Mouse (Mus musculus) hindbrain, embryonic 12.5 days (tissue): ENCODE data around the gene Lmo7. TPM values are rescaled to one million over a fixed set of nuclear protein-coding genes. Genes with fewer than 3 reads are reported as not detected.

Experiments used
- ATAC-seq: fragments of 200-750 bp; cut with Nextera tagmentation; 2 replicates; pipeline ENCODE4 v1.8.0; 2017; ENCODE audit warnings: moderate TSS enrichment; ENCODE audit not compliant: low FRiP score
- H3K27ac ChIP-seq: fragments of 300-500 bp; sonication (generic); 2 replicates; pipeline ENCODE4 v1.5.1; 2016; ENCODE audit warnings: mild to moderate bottlenecking
- H3K27me3 ChIP-seq: fragments of 300-500 bp; sonication (generic); 2 replicates; pipeline ENCODE4 v1.6.1; 2016; ENCODE audit warnings: mild to moderate bottlenecking
- H3K36me3 ChIP-seq: fragments of 300-500 bp; sonication (generic); 2 replicates; pipeline ENCODE4 v1.6.1; 2016; ENCODE audit warnings: mild to moderate bottlenecking
- H3K4me1 ChIP-seq: fragments of 300-500 bp; sonication (generic); 2 replicates; pipeline ENCODE4 v1.6.1; 2016
- H3K4me2 ChIP-seq: fragments of 300-500 bp; sonication (generic); replicated peaks from 2 replicates; pipeline ENCODE4 v1.6.1; 2016; ENCODE audit warnings: mild to moderate bottlenecking
- H3K4me3 ChIP-seq: fragments of 300-500 bp; sonication (generic); 2 replicates; pipeline ENCODE4 v1.5.1; 2016; ENCODE audit warnings: mild to moderate bottlenecking
- H3K9ac ChIP-seq: fragments of 300-500 bp; sonication (generic); 2 replicates; pipeline ENCODE4 v1.6.1; 2016; ENCODE audit warnings: mild to moderate bottlenecking, moderate library complexity
- H3K9me3 ChIP-seq: fragments of 300-500 bp; sonication (generic); replicated peaks from 2 replicates; pipeline ENCODE4 v1.6.1; 2016; ENCODE audit warnings: mild to moderate bottlenecking
- WGBS: fragments of 180-500 bp; shearing (Covaris S2); methylation state at CpG from one replicate; pipeline ENCODE4 v1.1.7; 2016; 5-methylcytosine and 5-hydroxymethylcytosine counted together
- polyA plus RNA-seq: library from polyadenylated mRNA; unstranded; fragments of >200 nt; fragmentation: Nextera tagmentation; extraction: Ambion mirVana; gene quantifications from 2 replicates; pipeline ENCODE4 v1.2.1, GENCODE M21; 2016

Lmo7 gene
- polyA plus RNA-seq, 1 experiment from 2014 or later: 4.2 TPM

- Histone ChIP-seq H3K4me2 (no peak overlapping the region), H3K9ac (no peak overlapping the region), H3K4me3 (no peak overlapping the region), H3K4me1 (no peaks in the 10 kb centered on the region), H3K27me3 (no peaks in the 10 kb centered on the region), H3K27ac (no peak overlapping the region), H3K9me3 (no peaks in the 10 kb centered on the region), H3K36me3 (no peaks in the 10 kb centered on the region)
- WGBS: 85% methylated on average over 6 of the region's 6 CpGs
- no peak for ATAC-seq
These were observed 112.8 kb downstream of the Lmo7 start for GRCm38 (mm10) chr14:101842521-101842920.

GRCm38 (mm10) chr14:101843443-101843842 lies 113.7 kb downstream of the Lmo7 start:
- WGBS: 91% methylated on average over 17 of the region's 17 CpGs
- Histone ChIP-seq H3K36me3 (no peaks in the 10 kb centered on the region), H3K27ac (no peak overlapping the region), H3K4me3 (no peak overlapping the region), H3K9ac (no peak overlapping the region), H3K4me2 (no peak overlapping the region), H3K4me1 (no peaks in the 10 kb centered on the region), H3K9me3 (no peaks in the 10 kb centered on the region), H3K27me3 (no peaks in the 10 kb centered on the region)
- ATAC-seq: no peak

- WGBS: 73% methylated on average over 7 of the region's 7 CpGs
- no peak for ATAC-seq
These were observed 114.7 kb downstream of the Lmo7 start for GRCm38 (mm10) chr14:101844467-101844866.

GRCm38 (mm10) chr14:101846097-101846882 lies 116.5 kb downstream of the Lmo7 start:
- Histone ChIP-seq H3K9me3 (no peaks in the 10 kb centered on the region), H3K4me3 (no peak overlapping the region), H3K4me1 (no peaks in the 10 kb centered on the region), H3K4me2 (no peak overlapping the region), H3K36me3 (no peaks in the 10 kb centered on the region), H3K9ac (no peak overlapping the region), H3K27me3 (no peaks in the 10 kb centered on the region), H3K27ac (no peak overlapping the region)
- no peak for ATAC-seq
- 66% methylated on average over 8 of the region's 8 CpGs for WGBS

More at GRCm38 (mm10) chr14:101844467-101844866, 114.7 kb downstream of the Lmo7 start:
- Histone ChIP-seq H3K4me3 (no peak overlapping the region), H3K27me3 (no peaks in the 10 kb centered on the region), H3K9me3 (no peaks in the 10 kb centered on the region), H3K4me1 (no peaks in the 10 kb centered on the region), H3K4me2 (no peak overlapping the region), H3K9ac (no peak overlapping the region), H3K27ac (no peak overlapping the region), H3K36me3 (no peaks in the 10 kb centered on the region)

- ATAC-seq: no peak
- no peaks in the 10 kb centered on the region for H3K36me3 ChIP-seq
- no peak overlapping the region for H3K27ac ChIP-seq
- no peaks in the 10 kb centered on the region for H3K4me1 ChIP-seq
- H3K27me3 ChIP-seq: no peaks in the 10 kb centered on the region
- 86% methylated on average over 7 of the region's 7 CpGs for WGBS
- H3K4me3 ChIP-seq: no peak overlapping the region
- H3K9me3 ChIP-seq: no peaks in the 10 kb centered on the region
- no peak overlapping the region for H3K4me2 ChIP-seq
- no peak overlapping the region for H3K9ac ChIP-seq
These were observed 117.8 kb downstream of the Lmo7 start for GRCm38 (mm10) chr14:101847520-101847919.

GRCm38 (mm10) chr14:101852584-101853195 lies 122.9 kb downstream of the Lmo7 start:
- H3K4me3 ChIP-seq: no peak overlapping the region
- WGBS: 84% methylated on average over 6 of the region's 6 CpGs
- H3K27me3 ChIP-seq: no peaks in the 10 kb centered on the region
- H3K4me2 ChIP-seq: no peak overlapping the region
- H3K4me1 ChIP-seq: no peaks in the 10 kb centered on the region
- no peak overlapping the region for H3K27ac ChIP-seq
- no peaks in the 10 kb centered on the region for H3K36me3 ChIP-seq
- H3K9ac ChIP-seq: no peak overlapping the region
- no peaks in the 10 kb centered on the region for H3K9me3 ChIP-seq
- ATAC-seq: no peak

- ATAC-seq: no peak
- Histone ChIP-seq H3K27me3 (no peaks in the 10 kb centered on the region), H3K9me3 (no peaks in the 10 kb centered on the region), H3K27ac (no peak overlapping the region), H3K4me2 (no peak overlapping the region), H3K9ac (no peak overlapping the region), H3K36me3 (no peaks in the 10 kb centered on the region), H3K4me1 (no peaks in the 10 kb centered on the region), H3K4me3 (no peak overlapping the region)
- 95% methylated on average over 1 of the region's 1 CpGs for WGBS
These were observed 123.5 kb downstream of the Lmo7 start for GRCm38 (mm10) chr14:101853207-101853606.

GRCm38 (mm10) chr14:101853722-101854121 lies 124.0 kb downstream of the Lmo7 start:
- Histone ChIP-seq H3K27ac (no peak overlapping the region), H3K27me3 (no peaks in the 10 kb centered on the region), H3K4me3 (no peak overlapping the region), H3K36me3 (no peaks in the 10 kb centered on the region), H3K9ac (no peak overlapping the region), H3K4me1 (no peaks in the 10 kb centered on the region), H3K4me2 (no peak overlapping the region), H3K9me3 (no peaks in the 10 kb centered on the region)
- 71% methylated on average over 4 of the region's 4 CpGs for WGBS
- ATAC-seq: no peak

GRCm38 (mm10) chr14:101854226-101854625 lies 124.5 kb downstream of the Lmo7 start:
- H3K4me1 ChIP-seq: no peaks in the 10 kb centered on the region
- no peaks in the 10 kb centered on the region for H3K36me3 ChIP-seq
- 78% methylated on average over 3 of the region's 3 CpGs for WGBS
- H3K27me3 ChIP-seq: no peaks in the 10 kb centered on the region
- no peak overlapping the region for H3K4me3 ChIP-seq
- no peak overlapping the region for H3K27ac ChIP-seq
- H3K4me2 ChIP-seq: no peak overlapping the region
- no peak for ATAC-seq
- no peak overlapping the region for H3K9ac ChIP-seq
- no peaks in the 10 kb centered on the region for H3K9me3 ChIP-seq

- Histone ChIP-seq H3K9ac (no peak overlapping the region), H3K9me3 (no peaks in the 10 kb centered on the region), H3K36me3 (no peaks in the 10 kb centered on the region), H3K4me3 (no peak overlapping the region), H3K27ac (no peak overlapping the region), H3K4me1 (no peaks in the 10 kb centered on the region), H3K4me2 (no peak overlapping the region), H3K27me3 (no peaks in the 10 kb centered on the region)
- no peak for ATAC-seq
- WGBS: 47% methylated on average over 8 of the region's 8 CpGs
These were observed 129.6 kb downstream of the Lmo7 start for GRCm38 (mm10) chr14:101859305-101859886.

GRCm38 (mm10) chr14:101862088-101862487 lies 132.3 kb downstream of the Lmo7 start:
- H3K9ac ChIP-seq: no peak overlapping the region
- no peak overlapping the region for H3K27ac ChIP-seq
- H3K4me3 ChIP-seq: no peak overlapping the region
- H3K9me3 ChIP-seq: no peaks in the 10 kb centered on the region
- no peaks in the 10 kb centered on the region for H3K4me1 ChIP-seq
- no peaks in the 10 kb centered on the region for H3K27me3 ChIP-seq
- 69% methylated on average over 3 of the region's 3 CpGs for WGBS
- no peak overlapping the region for H3K4me2 ChIP-seq
- H3K36me3 ChIP-seq: no peaks in the 10 kb centered on the region
- no peak for ATAC-seq

GRCm38 (mm10) chr14:101867071-101867733 lies 137.4 kb downstream of the Lmo7 start:
- H3K4me2 ChIP-seq: no peak overlapping the region
- WGBS: 64% methylated on average over 9 of the region's 10 CpGs
- H3K9ac ChIP-seq: no peak overlapping the region
- ATAC-seq: no peak
- no peaks in the 10 kb centered on the region for H3K4me1 ChIP-seq
- no peaks in the 10 kb centered on the region for H3K27me3 ChIP-seq
- no peak overlapping the region for H3K27ac ChIP-seq
- H3K4me3 ChIP-seq: no peak overlapping the region
- no peaks in the 10 kb centered on the region for H3K9me3 ChIP-seq
- no peaks in the 10 kb centered on the region for H3K36me3 ChIP-seq
